Mouse (Mus musculus): Measurements from ENCODE around the gene Hectd1. TPM values are rescaled to one million over a fixed set of nuclear protein-coding genes. Genes with fewer than 3 reads are reported as not detected.

Hectd1 gene
- polyA plus RNA-seq, 1 experiment from 2014 or later = 32.3 TPM

DNA sequence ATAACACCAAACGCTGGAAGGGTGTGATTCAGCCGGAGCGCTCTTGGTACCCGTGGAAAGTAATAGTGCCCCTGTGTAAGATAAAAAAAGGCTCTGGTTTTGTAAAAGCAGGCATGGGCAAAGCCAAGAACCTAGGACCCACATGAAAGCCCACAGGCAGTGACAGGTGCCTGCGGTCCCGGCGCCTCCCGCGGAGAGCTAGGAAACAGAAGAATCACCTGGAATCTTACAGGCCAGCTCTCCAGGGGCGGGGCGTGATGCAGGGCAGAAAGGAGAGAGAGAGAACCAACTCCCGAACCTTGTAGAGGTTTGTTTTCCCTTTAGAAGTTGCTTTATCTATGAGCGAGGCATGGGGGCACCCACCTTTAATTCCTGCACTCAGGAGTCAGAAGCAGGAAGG lies 2.6 kb upstream of the Hectd1 start:
- Histone ChIP-seq H3K36me3 (replicated peaks) (peaks cover 4% of the 10 kb centered on the region; the same call in 1 of the 2 replicates), H3K27ac (no peak overlapping the region), H3K4me1 (peaks cover 24% of the 10 kb centered on the region), H3K9me3 (no peaks in the 10 kb centered on the region), H3K27me3 (ENCODE audit: poor library complexity, severe bottlenecking) (peaks cover 15% of the 10 kb centered on the region), H3K4me3 (no peak overlapping the region)
- DNase-seq (ENCODE audit: extremely low spot score, low spot score) = no peak
- 72% methylated on average over 13 of the region's 13 CpGs for WGBS

DNA sequence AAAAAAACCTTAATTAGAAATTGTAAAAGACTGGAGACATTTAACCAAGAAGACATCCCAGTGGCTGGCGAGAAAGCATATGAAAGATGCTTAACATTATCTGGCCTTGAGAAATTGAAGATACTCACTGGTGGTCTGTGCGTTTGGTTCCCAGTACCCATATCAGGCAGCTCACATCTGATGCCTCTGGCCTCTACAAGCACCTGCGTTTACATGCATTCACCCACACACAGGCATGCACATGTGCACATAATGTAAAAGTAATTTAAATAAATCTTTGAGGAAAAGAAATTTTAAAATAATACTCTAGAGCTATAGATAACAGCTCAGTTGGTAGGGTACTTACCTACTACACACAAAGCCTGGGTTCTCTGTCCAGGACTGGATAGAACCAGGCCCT lies 2.0 kb upstream of the Hectd1 start:
- Histone ChIP-seq H3K9me3 (no peaks in the 10 kb centered on the region), H3K27me3 (ENCODE audit: poor library complexity, severe bottlenecking) (peaks cover 15% of the 10 kb centered on the region), H3K36me3 (replicated peaks) (peaks cover 9% of the 10 kb centered on the region), H3K4me1 (peaks cover 24% of the 10 kb centered on the region), H3K4me3 (no peak overlapping the region), H3K27ac (no peak overlapping the region)
- WGBS = 94% methylated on average over 3 of the region's 3 CpGs
- DNase-seq (ENCODE audit: extremely low spot score, low spot score) = no peak

DNA sequence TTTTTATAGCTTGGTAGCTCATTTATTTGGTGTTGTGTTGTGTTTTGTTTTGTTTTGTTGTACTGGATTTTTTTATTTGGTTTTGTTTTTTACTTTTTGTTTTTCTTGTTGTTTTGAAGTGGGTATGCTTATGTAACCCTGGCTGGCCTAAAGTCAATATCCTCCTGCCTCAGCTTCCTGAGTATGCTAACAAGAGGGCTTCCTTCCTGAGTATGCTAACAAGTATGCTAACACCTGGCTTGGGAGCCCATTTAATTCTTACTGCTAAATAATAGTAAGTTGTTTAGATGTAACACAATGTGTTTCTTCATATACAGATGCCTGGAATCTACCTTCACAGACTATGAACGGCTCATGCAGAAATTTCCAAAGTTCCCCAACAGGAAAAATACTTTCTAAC lies 1.3 kb upstream of the Hectd1 start:
- Histone ChIP-seq H3K4me3 (peak overlapping the region; percentile 64), H3K27me3 (ENCODE audit: poor library complexity, severe bottlenecking) (peaks cover 15% of the 10 kb centered on the region), H3K27ac (peak overlapping the region; percentile 99), H3K4me1 (peaks cover 24% of the 10 kb centered on the region), H3K36me3 (replicated peaks) (peaks cover 13% of the 10 kb centered on the region), H3K9me3 (no peaks in the 10 kb centered on the region)
- no peak for DNase-seq (ENCODE audit: extremely low spot score, low spot score)
- WGBS = 89% methylated on average over 1 of the region's 1 CpGs

DNA sequence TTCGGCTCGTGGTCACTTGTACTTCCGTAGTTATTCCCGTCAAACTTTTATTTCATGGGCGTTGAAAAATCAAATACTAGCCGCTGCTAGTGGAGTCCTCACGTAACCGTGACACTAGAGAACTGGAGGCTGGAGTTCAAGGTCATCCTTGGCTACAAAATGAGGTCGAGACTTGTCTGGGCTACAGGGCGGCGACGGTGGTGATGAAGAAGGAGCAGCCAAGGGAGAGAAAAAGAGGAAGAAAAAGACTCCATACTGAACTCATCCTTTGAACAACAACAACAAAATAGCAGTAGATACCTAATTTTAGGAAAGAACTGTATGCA lies 704 bp upstream of the Hectd1 start:
- WGBS = 2% methylated on average over 12 of the region's 12 CpGs
- H3K36me3 ChIP-seq (replicated peaks) = peaks cover 20% of the 10 kb centered on the region
- H3K9me3 ChIP-seq = no peaks in the 10 kb centered on the region
- H3K27ac ChIP-seq = peak overlapping the region; percentile 99
- peak overlapping the region; percentile 64 for H3K4me3 ChIP-seq
- no peak for DNase-seq (ENCODE audit: extremely low spot score, low spot score)
- peaks cover 24% of the 10 kb centered on the region for H3K4me1 ChIP-seq
- peaks cover 15% of the 10 kb centered on the region for H3K27me3 ChIP-seq (ENCODE audit: poor library complexity, severe bottlenecking)

DNA sequence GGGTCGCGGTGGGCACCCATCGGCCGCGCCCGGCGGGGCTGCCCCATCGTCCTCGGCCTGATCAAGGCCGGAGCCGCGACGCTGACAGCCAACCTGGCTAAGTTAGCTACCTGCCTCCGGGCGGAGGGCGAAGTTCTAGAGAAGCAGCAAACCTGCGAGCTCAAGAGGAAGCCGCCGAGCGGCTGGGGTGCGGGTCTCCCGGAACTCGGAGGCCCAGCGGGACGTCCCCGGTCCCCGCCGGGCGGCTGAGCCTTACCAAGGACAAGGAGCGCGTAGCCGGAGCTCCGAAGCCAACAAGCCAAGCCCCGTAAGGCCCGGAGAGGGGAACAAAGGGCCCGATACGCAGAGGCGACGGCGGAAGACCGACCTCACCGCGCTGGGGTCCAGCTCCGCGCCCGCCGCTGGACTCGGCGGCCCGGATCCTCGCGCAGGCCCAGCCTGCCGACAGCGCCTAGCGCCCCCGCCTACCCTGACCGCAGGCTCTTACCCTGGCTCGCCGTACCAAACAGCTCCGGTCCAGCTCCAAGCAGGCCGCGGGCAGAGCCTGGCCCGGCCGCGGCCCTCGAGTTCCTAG lies 533 bp downstream of the Hectd1 start:
- under 1% methylated on average over 62 of the region's 66 CpGs for WGBS

DNA sequence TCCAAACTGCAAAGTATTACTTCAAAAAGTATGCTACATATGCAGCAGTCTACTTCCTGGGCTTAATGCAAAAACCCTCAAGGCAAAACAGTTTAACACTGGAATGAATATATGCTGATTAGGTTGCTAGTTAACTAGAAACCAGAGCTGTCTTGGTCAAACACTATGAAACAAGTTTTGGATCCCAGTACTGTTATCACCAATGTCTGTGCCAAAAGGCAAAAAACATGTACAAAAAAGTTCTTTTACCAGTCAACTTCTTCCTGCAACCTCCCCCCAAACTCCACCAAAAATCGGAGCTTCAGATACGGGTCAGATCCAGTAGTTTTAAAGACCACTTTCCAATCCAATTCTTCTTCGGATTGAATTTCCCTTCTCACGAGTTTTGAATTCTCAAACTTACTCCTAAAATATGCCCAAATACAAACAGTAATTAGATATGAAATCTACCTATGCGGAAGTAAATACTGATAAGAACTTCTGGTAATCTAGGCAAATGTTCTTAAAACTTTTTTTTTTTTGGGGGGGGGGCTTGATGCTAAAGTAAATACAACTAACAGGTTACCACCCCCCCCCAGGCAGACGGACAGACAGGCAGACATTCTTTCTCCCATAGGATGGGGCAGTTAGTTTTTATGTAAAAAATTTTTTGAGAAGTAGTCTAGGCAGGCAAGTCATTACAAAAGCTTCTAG lies 1.2 kb downstream of the Hectd1 start:
- no peak for DNase-seq (ENCODE audit: extremely low spot score, low spot score)
- WGBS = 38% methylated on average over 6 of the region's 6 CpGs
- no peaks in the 10 kb centered on the region for H3K9me3 ChIP-seq

More for the DNA sequence above, 533 bp downstream of the Hectd1 start:
- H3K4me3 ChIP-seq = peak overlapping the region; percentile 64
- peaks cover 15% of the 10 kb centered on the region for H3K27me3 ChIP-seq (ENCODE audit: poor library complexity, severe bottlenecking)
- H3K4me1 ChIP-seq = peaks cover 24% of the 10 kb centered on the region
- DNase-seq (ENCODE audit: extremely low spot score, low spot score) = no peak
- H3K9me3 ChIP-seq = no peaks in the 10 kb centered on the region
- H3K36me3 ChIP-seq (replicated peaks) = peaks cover 32% of the 10 kb centered on the region
- H3K27ac ChIP-seq = peak overlapping the region; percentile 99

DNA sequence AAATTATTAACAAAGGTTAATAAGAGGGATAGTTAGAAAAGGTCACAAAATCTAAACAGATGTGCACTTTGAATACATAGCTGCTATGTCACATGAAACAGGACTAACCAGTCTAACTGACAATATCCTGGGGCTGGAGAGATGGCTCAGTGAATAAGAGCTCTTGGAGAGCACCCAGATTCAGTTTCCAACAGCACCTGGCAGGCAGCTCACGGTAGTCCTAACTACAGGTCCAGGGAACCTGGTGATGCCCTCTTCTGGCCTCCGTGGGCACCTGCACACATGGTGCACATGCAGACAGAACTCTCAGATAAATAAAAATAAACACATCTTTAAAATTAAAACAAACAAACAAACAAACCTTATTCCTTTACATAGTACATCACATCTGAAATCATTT lies 4.0 kb downstream of the Hectd1 start:
- WGBS = 82% methylated on average over 2 of the region's 2 CpGs
- H3K9me3 ChIP-seq = no peaks in the 10 kb centered on the region

More for the DNA sequence above, 1.2 kb downstream of the Hectd1 start:
- Histone ChIP-seq H3K27ac (peak overlapping the region; percentile 99), H3K27me3 (ENCODE audit: poor library complexity, severe bottlenecking) (peaks cover 15% of the 10 kb centered on the region), H3K36me3 (replicated peaks) (peaks cover 38% of the 10 kb centered on the region), H3K4me1 (peaks cover 24% of the 10 kb centered on the region), H3K4me3 (peak overlapping the region; percentile 64)

DNA sequence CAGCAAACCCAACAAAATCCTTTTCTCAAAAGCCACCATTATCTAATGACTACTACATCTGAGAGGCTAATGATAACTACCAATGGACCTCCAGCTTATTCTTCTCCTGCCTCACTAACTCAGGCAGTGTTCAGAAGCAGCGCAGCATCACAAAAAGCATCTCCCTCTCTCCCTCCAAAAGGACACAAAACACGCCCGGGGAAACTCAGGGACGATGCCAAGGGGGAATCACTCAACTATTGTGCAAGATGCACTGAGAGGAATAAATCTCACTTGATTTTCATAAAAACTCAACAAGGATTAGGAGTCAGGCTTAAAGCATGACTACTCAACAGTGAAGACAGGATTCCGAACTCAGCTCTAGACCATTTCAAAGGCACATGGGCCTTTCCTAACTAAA lies 6.0 kb downstream of the Hectd1 start:
- H3K27ac ChIP-seq = no peak overlapping the region
- 94% methylated on average over 5 of the region's 5 CpGs for WGBS
- DNase-seq (ENCODE audit: extremely low spot score, low spot score) = no peak

More for the DNA sequence above, 4.0 kb downstream of the Hectd1 start:
- no peak for DNase-seq (ENCODE audit: extremely low spot score, low spot score)
- Histone ChIP-seq H3K27me3 (ENCODE audit: poor library complexity, severe bottlenecking) (no peaks in the 10 kb centered on the region), H3K36me3 (replicated peaks) (peaks cover 38% of the 10 kb centered on the region), H3K4me3 (no peak overlapping the region), H3K27ac (no peak overlapping the region), H3K4me1 (peaks cover 18% of the 10 kb centered on the region)

DNA sequence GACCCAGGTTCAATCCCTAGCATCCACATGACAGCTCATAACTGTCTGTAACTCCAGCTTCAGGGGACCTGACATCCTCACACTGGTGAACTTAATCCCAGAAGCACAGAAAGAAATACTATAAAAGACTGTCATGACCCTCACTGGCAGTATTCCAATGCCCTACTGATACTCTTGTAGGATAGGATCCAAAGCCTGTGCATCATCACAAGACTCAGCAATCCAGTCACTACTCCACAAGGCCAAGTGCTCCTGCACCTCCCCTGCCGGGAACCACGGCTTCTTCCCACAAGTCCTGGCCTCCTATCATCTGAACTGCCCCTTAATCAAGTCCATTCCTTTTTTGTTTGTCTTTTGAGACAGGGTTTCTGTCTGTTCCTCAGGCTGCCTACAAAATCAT lies 6.5 kb downstream of the Hectd1 start:
- peaks cover 10% of the 10 kb centered on the region for H3K4me1 ChIP-seq
- no peak overlapping the region for H3K27ac ChIP-seq
- 81% methylated on average over 2 of the region's 2 CpGs for WGBS
- H3K27me3 ChIP-seq (ENCODE audit: poor library complexity, severe bottlenecking) = no peaks in the 10 kb centered on the region
- no peak for DNase-seq (ENCODE audit: extremely low spot score, low spot score)
- no peaks in the 10 kb centered on the region for H3K9me3 ChIP-seq
- H3K4me3 ChIP-seq = no peak overlapping the region
- peaks cover 46% of the 10 kb centered on the region for H3K36me3 ChIP-seq (replicated peaks)

More for the DNA sequence above, 6.0 kb downstream of the Hectd1 start:
- no peaks in the 10 kb centered on the region for H3K9me3 ChIP-seq
- H3K4me3 ChIP-seq = no peak overlapping the region
- peaks cover 46% of the 10 kb centered on the region for H3K36me3 ChIP-seq (replicated peaks)
- no peaks in the 10 kb centered on the region for H3K27me3 ChIP-seq (ENCODE audit: poor library complexity, severe bottlenecking)
- peaks cover 14% of the 10 kb centered on the region for H3K4me1 ChIP-seq

DNA sequence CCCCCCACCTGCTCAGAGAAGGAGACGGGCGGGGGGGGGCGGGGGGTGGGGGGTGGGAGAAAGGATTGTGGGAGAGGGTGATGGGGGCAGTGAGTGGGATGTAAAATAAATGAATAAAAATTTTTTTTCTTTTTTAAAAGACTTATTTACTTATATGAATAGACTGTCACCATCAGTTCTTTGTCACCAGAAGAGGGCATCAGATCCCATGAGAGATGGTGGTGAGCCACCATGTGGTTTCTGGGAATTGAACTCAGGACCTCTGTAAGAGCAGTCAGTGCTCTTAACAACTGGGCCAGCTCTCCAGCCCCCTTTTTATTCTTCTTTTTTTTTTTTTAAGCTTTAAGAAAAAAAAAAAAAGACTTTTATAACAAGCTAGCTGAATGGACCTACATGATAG lies 7.1 kb downstream of the Hectd1 start:
- DNase-seq (ENCODE audit: extremely low spot score, low spot score) = no peak
- peaks cover 3% of the 10 kb centered on the region for H3K4me1 ChIP-seq
- no peaks in the 10 kb centered on the region for H3K9me3 ChIP-seq
- H3K36me3 ChIP-seq (replicated peaks) = peaks cover 51% of the 10 kb centered on the region
- 81% methylated on average over 3 of the region's 3 CpGs for WGBS
- no peak overlapping the region for H3K27ac ChIP-seq
- H3K4me3 ChIP-seq = no peak overlapping the region
- H3K27me3 ChIP-seq (ENCODE audit: poor library complexity, severe bottlenecking) = no peaks in the 10 kb centered on the region

DNA sequence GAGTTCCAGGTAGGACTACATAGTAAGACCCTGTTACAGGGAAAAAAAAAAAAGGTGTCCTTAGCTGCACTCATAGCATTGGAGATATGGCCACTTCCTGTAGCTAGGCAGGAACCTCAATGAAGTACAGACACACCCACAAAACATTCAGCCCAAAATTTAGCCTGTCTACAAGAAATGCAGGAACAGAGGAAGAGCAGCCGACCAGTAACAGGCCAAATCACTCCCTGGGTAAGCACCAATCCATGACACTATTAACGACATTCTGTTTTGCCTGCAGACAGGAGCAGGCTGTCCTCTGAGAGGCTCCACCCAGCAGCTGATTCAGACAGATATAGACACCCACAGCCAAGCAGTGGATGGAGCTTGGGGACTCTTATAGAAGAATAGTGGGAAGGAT lies 8.1 kb downstream of the Hectd1 start:
- Histone ChIP-seq H3K4me3 (no peak overlapping the region), H3K36me3 (replicated peaks) (peaks cover 49% of the 10 kb centered on the region), H3K27me3 (ENCODE audit: poor library complexity, severe bottlenecking) (no peaks in the 10 kb centered on the region), H3K4me1 (no peaks in the 10 kb centered on the region), H3K27ac (no peak overlapping the region), H3K9me3 (no peaks in the 10 kb centered on the region)
- DNase-seq (ENCODE audit: extremely low spot score, low spot score) = no peak
- WGBS = 63% methylated on average over 2 of the region's 2 CpGs

DNA sequence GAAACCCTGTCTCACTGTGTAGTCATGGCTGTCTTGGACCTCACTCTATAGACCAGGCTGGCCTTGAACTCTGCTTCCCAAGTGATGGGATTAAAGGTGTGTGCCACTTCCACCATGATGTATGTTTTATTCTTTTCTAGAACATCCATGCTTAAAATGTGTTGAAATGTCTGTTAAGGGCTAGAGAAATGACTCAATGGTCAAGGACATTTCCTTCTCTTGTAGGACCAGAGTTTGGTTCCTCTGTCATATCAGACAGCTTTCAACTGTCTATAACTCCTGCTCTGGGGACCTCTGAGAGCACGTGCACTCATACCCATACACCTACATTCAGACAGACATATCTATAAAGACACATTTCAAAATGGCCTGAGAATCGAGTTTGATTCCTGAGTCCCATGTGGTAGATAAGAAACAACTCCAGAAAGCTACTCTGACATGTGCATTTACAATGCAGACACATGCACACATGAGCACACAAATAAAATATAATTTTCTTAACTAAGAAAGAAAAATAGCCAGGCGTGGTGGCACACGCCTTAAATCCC lies 9.3 kb downstream of the Hectd1 start:
- H3K4me1 ChIP-seq = no peaks in the 10 kb centered on the region
- H3K9me3 ChIP-seq = no peaks in the 10 kb centered on the region
- no peak for DNase-seq (ENCODE audit: extremely low spot score, low spot score)
- H3K27ac ChIP-seq = no peak overlapping the region
- no peak overlapping the region for H3K4me3 ChIP-seq
- H3K27me3 ChIP-seq (ENCODE audit: poor library complexity, severe bottlenecking) = no peaks in the 10 kb centered on the region
- 96% methylated on average over 4 of the region's 4 CpGs for WGBS
- H3K36me3 ChIP-seq (replicated peaks) = peaks cover 50% of the 10 kb centered on the region

DNA sequence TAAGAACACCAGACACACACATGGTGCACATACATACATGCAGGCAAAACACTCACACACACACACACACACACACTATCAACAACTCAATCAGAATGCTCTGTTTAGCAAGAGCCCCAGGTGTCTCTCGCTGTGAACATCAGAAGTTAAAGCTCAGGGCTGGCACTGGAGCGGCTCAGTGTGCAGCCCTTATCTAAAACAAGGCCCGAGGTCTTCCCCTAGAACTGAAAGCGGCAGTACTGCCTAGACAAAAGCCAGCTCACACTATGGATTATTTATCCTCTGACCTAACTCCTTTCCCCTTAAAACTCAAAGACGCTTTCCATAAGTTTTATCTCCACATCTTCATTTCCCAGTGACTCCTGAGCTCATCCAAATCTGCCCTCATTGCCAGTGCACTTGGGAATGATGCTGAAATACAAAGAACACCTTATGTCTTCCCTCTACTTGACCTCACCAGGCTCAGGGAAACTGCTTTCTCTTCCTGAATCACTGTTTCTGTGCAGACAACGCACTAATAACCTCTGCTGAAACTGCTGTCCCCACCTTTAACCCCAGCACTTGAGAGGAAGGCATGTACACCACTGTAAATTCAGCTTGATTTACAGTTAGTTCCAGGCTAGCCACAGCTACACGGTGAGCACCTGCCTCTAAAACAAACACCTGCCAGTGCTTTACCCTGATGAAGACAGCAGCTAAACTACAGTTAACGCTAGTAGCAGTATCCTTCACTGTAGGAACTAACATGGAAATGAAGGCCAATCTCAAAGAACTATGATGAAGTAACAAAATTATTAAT lies 11.3 kb downstream of the Hectd1 start:
- no peaks in the 10 kb centered on the region for H3K9me3 ChIP-seq
- H3K4me1 ChIP-seq = no peaks in the 10 kb centered on the region
- H3K27ac ChIP-seq = no peak overlapping the region
- 87% methylated on average over 8 of the region's 8 CpGs for WGBS
- H3K36me3 ChIP-seq (replicated peaks) = peaks cover 51% of the 10 kb centered on the region
- no peak for DNase-seq (ENCODE audit: extremely low spot score, low spot score)
- no peak overlapping the region for H3K4me3 ChIP-seq
- H3K27me3 ChIP-seq (ENCODE audit: poor library complexity, severe bottlenecking) = no peaks in the 10 kb centered on the region

Measured in forebrain, embryonic 10.5 days (tissue).